Mouse (Mus musculus) lung, postnatal 14 days (tissue): ENCODE results near the gene L2hgdh.

Experiments
- DNase-seq: peaks from one replicate; pipeline ENCODE4 v3.0.0; 2021

Gene L2hgdh

GRCm38 (mm10) chr12:69724711-69725460, at the start of gene L2hgdh, which contains the start of gene Atp5s:
L2hgdh (minus strand) TSS chr12:69724873.
Atp5s (plus strand) TSS chr12:69724950.
- DNase-seq = peak; percentile 96

- no peak for DNase-seq
Observed at GRCm38 (mm10) chr12:69768841-69769240, 44.2 kb upstream of the L2hgdh start.

GRCm38 (mm10) chr12:69767476-69768258, 43.0 kb upstream of the L2hgdh start:
- DNase-seq = no peak

GRCm38 (mm10) chr12:69766185-69766904, 41.7 kb upstream of the L2hgdh start:
- no peak for DNase-seq

- no peak for DNase-seq
Observed at GRCm38 (mm10) chr12:69765543-69765942, 40.9 kb upstream of the L2hgdh start.

GRCm38 (mm10) chr12:69761603-69762002, 36.9 kb upstream of the L2hgdh start:
- no peak for DNase-seq

GRCm38 (mm10) chr12:69760743-69761406, 36.2 kb upstream of the L2hgdh start:
- DNase-seq = no peak

DNA sequence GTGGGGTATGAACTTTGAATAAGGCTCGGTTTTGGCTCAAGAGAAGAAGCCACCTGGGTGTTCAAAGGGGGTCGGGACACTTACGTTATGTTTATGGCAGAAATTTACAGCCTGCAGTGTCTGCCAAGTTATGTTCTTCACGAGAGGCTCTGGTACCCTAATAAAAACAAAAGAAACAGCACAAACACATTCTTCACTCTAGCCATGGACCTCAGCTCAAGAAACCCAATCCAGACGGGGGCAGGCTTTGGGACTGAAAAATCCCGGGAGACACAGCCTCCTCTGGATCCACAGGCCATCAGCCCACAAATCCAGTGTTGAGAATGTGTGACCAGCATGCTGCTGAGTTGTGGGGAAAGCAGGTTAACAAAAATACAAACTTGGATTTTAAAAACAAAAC, 35.3 kb upstream of the L2hgdh start:
- no peak for DNase-seq

GRCm38 (mm10) chr12:69759267-69759885, 34.7 kb upstream of the L2hgdh start:
- no peak for DNase-seq

DNA sequence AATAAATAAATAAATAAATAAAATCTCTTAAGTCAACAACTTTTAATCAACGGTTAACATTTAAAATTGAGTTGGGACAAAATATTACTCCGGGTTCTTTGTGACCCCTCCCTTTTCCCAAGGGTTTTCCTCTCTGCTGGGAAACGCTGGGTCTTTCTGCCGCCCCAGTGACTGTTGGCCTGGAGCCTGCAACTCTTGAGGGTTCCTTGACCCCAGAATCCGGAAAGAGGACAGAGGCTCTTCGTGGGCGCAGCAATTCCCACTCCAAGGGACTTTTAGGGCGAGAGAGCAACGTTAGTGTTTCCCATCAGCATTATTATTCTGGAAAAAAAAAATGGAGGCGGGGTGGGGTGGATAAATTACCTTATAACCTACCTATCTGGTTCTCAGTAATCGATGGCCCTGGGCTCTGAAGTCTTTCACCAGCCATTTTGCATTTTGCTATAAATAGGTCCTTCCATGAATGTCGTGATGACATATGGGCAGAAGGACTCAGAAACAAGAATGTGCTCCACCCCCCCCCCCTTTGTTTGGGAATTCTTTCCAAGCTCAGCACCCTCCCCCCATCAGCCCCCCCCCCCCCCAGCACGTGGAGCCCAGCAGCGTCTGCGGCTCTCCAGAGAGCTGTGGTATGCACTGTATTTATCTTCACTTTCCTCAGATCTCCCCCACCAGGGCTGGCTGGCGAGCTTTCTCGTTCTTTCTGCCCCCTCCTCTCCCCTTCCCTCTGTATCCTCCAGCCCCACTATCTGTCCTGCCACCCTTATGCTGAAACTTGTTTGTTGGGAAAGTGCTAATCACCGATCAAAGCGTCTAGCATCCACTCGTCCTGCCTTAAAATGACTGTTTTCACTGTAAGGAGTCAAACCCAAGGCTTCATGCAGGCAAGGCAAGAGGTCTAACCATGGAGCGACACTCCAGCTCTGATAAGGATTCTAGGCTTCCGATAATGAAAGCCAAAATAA, 33.8 kb upstream of the L2hgdh start:
- DNase-seq = peak; percentile 48

- peak; percentile 87 for DNase-seq
Observed at GRCm38 (mm10) chr12:69757418-69758141, 32.9 kb upstream of the L2hgdh start.

DNA sequence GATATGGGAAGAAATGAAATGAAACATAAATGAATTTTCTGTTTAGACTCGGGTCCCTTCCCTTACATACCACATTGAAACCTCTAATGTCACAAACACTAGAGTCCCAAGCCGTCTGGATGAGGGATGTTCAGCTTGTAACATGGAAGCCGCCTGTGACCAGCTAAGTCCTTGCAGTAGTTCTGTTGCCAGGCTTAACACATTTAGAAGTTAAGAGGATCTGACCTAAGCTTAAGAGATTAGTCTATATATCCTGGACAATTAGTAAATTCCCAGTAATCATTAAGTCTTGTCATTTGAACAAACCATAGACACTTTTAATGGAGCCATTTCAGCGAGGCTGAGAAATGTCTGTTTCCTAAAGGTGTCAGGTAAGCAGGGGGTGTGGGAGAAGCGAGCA, 31.3 kb upstream of the L2hgdh start:
- DNase-seq = no peak

GRCm38 (mm10) chr12:69753936-69754335, 29.3 kb upstream of the L2hgdh start:
- DNase-seq = no peak

GRCm38 (mm10) chr12:69751864-69752341, 27.2 kb upstream of the L2hgdh start:
- peak; percentile 22 for DNase-seq

DNA sequence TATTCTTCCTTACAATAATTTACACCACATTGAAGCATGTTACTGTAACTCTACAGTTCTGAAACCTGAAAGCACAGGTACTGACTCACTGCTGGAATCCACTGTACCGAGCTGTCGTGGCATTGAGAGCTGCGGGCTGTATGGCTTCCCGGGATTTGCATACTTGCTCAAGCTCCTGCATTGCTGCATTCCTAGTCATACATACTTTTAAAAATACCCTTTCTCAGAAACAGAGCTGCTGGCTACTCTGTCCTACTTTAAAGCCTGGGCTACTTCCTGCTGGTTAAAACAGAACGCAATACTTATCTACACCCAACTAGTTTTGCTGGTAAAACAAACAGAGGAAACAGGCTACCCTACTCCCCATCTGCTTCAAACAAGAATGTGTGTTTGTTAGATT, 19.5 kb upstream of the L2hgdh start:
- DNase-seq = no peak

- DNase-seq = no peak
Observed at GRCm38 (mm10) chr12:69741965-69742364, 17.3 kb upstream of the L2hgdh start.

DNA sequence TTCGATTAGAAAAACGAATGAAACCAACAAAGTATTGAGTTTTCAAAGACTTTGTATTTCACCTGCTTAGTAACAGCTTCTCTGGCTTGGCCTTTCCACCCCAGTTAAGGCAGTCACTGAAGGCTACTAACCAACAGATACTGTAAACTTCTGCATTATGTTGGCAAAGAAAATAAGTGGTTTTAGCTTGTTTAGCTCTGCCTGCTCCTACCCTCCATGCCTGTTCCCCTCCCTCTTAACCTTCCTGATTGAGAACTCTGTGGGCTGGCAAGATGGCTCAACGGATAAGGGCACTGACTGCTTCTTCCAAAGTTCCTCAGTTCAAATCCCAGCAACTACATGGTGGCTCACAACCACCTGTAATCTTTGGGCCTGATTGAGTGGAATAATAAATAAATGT, 9.2 kb upstream of the L2hgdh start:
- no peak for DNase-seq

GRCm38 (mm10) chr12:69733518-69733917, 8.8 kb upstream of the L2hgdh start:
- no peak for DNase-seq

DNA sequence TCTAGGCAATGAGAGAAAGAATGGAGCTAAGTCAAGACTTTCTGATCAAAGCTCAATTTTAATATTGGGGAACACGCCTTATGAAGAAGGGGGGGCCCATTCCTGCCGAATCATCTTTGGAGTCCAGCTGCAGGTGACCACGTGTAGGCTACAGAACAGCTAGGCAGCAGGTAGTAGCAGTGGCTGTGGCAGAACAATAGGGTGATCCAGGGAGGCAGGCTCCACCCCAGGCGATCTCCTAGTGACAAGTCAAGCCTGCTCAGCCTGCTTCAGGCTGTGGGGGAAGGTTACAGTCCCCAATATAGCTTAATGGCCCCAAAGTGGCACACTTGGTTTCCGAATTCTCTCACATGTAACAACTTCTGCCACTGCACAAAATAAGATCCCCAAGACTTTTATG, 7.5 kb upstream of the L2hgdh start:
- DNase-seq = no peak

- DNase-seq = no peak
Observed at GRCm38 (mm10) chr12:69730306-69730705, 5.6 kb upstream of the L2hgdh start.
